Mouse (Mus musculus) stomach, embryonic 16.5 days (tissue): ENCODE data around the gene Macrod2. TPM values are rescaled to one million over a fixed set of nuclear protein-coding genes. Genes with fewer than 3 reads are reported as not detected.

Experiments
- ATAC-seq: fragments of 200-750 bp; cut with Nextera tagmentation; 2 replicates; pipeline ENCODE4 v1.8.0; 2017; ENCODE audit warnings: moderate number of reproducible peaks, moderate TSS enrichment; ENCODE audit not compliant: insufficient read depth, low FRiP score
- H3K27ac ChIP-seq: fragments of 300-500 bp; sonication (generic); 2 replicates; pipeline ENCODE4 v1.5.1; 2014; ENCODE audit warnings: low read length
- H3K27me3 ChIP-seq: fragments of 300-500 bp; sonication (generic); 2 replicates; pipeline ENCODE4 v1.6.1; 2014; ENCODE audit warnings: low read length, control low read depth, mixed read lengths; ENCODE audit not compliant: control insufficient read depth, insufficient read depth
- H3K36me3 ChIP-seq: fragments of 300-500 bp; sonication (generic); 2 replicates; pipeline ENCODE4 v1.6.1; 2014; ENCODE audit warnings: low read length; ENCODE audit not compliant: control insufficient read depth, insufficient read depth
- H3K4me1 ChIP-seq: fragments of 300-500 bp; sonication (generic); 2 replicates; pipeline ENCODE4 v1.6.1; 2014; ENCODE audit warnings: low read length, control low read depth, mixed read lengths; ENCODE audit not compliant: control insufficient read depth, insufficient read depth
- H3K4me2 ChIP-seq: fragments of 300-500 bp; sonication (generic); 2 replicates; pipeline ENCODE4 v1.6.1; 2014; ENCODE audit warnings: low read depth, low read length, mixed read lengths
- H3K4me3 ChIP-seq: fragments of 300-500 bp; sonication (generic); replicated peaks from 2 replicates; pipeline ENCODE4 v1.5.1; 2014; ENCODE audit warnings: mild to moderate bottlenecking, low read length
- H3K9ac ChIP-seq: fragments of 300-500 bp; sonication (generic); 2 replicates; pipeline ENCODE4 v1.6.1; 2014; ENCODE audit warnings: low read length
- H3K9me3 ChIP-seq: fragments of 300-500 bp; sonication (generic); replicated peaks from 2 replicates; pipeline ENCODE4 v1.6.1; 2016; ENCODE audit warnings: low read length, control low read depth; ENCODE audit not compliant: control insufficient read depth
- WGBS: fragments of 180-500 bp; shearing (Covaris S2); extraction: QIAGEN DNeasy Blood & Tissue Kit; methylation state at CpG from one replicate; pipeline ENCODE4 v1.1.7; 2014; 5-methylcytosine and 5-hydroxymethylcytosine counted together
- polyA plus RNA-seq: library from polyadenylated mRNA; unstranded; fragments of >200 nt; fragmentation: Nextera tagmentation; extraction: Ambion mirVana; gene quantifications from 2 replicates; pipeline ENCODE4 v1.2.1, GENCODE M21; 2015

Macrod2 gene
- 43.1 and 45.4 TPM in 2 replicates for polyA plus RNA-seq

DNA sequence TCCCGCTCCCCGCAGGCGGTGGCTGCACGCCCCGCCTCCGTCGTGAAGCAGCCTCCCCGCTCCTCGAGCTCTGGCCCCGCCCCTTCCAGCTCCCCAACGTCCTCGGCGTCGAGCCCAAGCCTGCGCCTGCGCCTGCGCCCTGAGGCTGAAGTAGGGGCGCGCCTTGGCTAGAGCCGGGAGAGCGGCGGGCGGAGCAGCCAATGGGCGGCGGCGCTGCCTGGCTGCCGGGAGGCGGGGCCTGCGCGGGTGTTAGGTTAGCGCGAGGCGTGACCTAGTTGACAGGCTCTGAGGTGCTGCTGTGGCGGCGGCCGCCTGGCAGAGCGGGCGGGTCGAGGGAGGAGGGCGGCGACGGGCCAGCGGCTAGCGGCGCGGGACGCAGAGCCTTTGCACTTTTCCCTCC lies at the start of gene Macrod2:
Macrod2 (plus strand) TSS at position 131 of the 400 bp plus-strand sequence.
- 0% methylated on average over 43 of the region's 47 CpGs for WGBS
- Histone ChIP-seq H3K27ac (peak within 1 kb of the TSS; percentile 46; the same call in 1 of the 2 replicates), H3K4me2 (peak within 1 kb of the TSS; percentile 79), H3K9ac (peak within 1 kb of the TSS; percentile 78), H3K27me3 (no peaks in the 10 kb centered on the region), H3K4me3 (peak within 1 kb of the TSS; percentile 84), H3K4me1 (no peaks in the 10 kb centered on the region; the same call in 1 of the 2 replicates), H3K9me3 (no peaks in the 10 kb centered on the region), H3K36me3 (no peaks in the 10 kb centered on the region)
- ATAC-seq = peak; percentile 99

DNA sequence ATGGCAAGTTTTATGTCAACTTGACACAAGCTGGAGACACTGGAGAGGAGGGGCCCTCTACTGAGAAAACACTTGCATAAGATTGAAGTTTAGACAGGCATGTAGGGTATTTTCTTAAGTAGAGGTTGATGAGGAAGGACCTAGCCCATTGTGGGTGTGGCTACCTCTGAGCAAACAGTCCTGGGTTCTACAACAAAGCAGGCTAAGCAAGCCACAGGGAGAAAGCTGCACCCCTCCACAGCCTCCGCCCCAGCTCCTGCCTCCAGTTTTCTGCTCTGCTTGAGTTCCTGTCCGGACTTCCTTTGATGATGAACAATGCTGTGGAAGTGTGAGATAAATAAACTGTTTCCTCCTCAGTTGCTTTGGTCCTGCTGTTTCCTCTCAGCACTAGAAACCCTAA lies 35.2 kb upstream of the Macrod2 start:
- peak; percentile 56; the same call in 1 of the 2 replicates for ATAC-seq
- no peaks in the 10 kb centered on the region for H3K36me3 ChIP-seq
- no peaks in the 10 kb centered on the region for H3K4me1 ChIP-seq
- WGBS = 41% methylated on average over 2 of the region's 2 CpGs
- H3K9me3 ChIP-seq = no peaks in the 10 kb centered on the region
- no peak overlapping the region for H3K4me3 ChIP-seq
- H3K27me3 ChIP-seq = no peaks in the 10 kb centered on the region
- no peak overlapping the region for H3K27ac ChIP-seq
- no peak overlapping the region for H3K9ac ChIP-seq
- no peak overlapping the region for H3K4me2 ChIP-seq

DNA sequence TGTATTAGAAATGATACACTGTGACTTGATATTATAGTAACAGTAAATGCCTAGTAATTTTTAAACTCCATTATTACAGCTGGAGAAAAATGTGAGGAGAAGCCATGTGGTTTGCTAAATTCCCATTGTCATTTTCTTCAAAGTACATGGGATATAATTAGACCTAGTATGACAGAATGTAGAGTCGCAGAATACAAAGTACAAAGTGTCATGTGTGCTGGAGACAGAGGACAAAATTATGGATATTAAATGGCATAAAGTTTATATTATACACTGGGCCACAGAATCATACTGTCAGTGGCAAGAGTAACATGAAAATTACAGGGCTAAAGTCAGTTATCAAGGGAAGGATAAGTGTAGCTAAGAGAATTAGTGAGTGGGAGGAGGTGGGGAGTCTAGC lies 30.3 kb upstream of the Macrod2 start:
- no peak overlapping the region for H3K4me2 ChIP-seq
- H3K36me3 ChIP-seq = no peaks in the 10 kb centered on the region
- H3K4me3 ChIP-seq = no peak overlapping the region
- no peak for ATAC-seq
- H3K4me1 ChIP-seq = no peaks in the 10 kb centered on the region
- H3K27me3 ChIP-seq = no peaks in the 10 kb centered on the region
- H3K27ac ChIP-seq = no peak overlapping the region
- no peak overlapping the region for H3K9ac ChIP-seq
- H3K9me3 ChIP-seq = no peaks in the 10 kb centered on the region
- 73% methylated on average over 1 of the region's 1 CpGs for WGBS

GRCm38 (mm10) chr2:140389525-140389924 lies 5.6 kb upstream of the Macrod2 start, which contains the start of gene Sel1l2:
TSS of gene Sel1l2 (minus strand) at chr2:140389706.
- Histone ChIP-seq H3K9me3 (no peaks in the 10 kb centered on the region), H3K9ac (no peak within 1 kb of the TSS), H3K4me3 (no peak within 1 kb of the TSS), H3K27me3 (no peaks in the 10 kb centered on the region), H3K4me2 (no peak within 1 kb of the TSS), H3K27ac (no peak within 1 kb of the TSS), H3K36me3 (no peaks in the 10 kb centered on the region), H3K4me1 (no peaks in the 10 kb centered on the region)
- 40% methylated on average over 4 of the region's 4 CpGs for WGBS
- no peak for ATAC-seq

DNA sequence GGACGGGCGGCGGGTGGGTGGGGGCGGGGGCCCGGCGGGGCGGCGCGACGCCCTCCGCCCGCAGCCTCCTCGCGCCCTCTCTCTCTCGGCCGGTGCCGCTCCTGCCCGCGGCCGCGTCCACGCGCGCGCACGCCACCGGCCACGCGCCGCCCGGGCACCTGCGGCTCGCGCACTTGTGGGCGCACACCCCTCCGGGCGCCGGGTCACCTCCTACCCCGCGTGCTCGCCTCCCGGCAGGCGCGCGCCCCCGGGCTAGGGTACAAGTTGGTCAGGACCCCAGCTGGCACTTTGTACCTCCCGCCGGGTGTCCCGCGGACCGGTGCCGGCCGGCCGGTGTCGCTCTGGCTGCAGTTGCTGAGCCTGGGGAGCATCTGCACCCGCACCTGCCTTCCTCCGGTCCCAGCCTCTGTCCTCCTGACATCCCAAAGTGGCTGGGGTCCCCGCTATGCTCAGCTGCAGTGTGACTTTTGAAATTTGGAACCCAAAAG lies 679 bp downstream of the Macrod2 start:
- H3K36me3 ChIP-seq = no peaks in the 10 kb centered on the region

GRCm38 (mm10) chr2:140425844-140426243 lies 30.7 kb downstream of the Macrod2 start:
- no peaks in the 10 kb centered on the region for H3K4me1 ChIP-seq
- no peak overlapping the region for H3K9ac ChIP-seq
- no peak for ATAC-seq
- H3K27ac ChIP-seq = no peak overlapping the region
- no peaks in the 10 kb centered on the region for H3K36me3 ChIP-seq
- no peaks in the 10 kb centered on the region for H3K27me3 ChIP-seq
- no peak overlapping the region for H3K4me2 ChIP-seq
- no peaks in the 10 kb centered on the region for H3K9me3 ChIP-seq
- H3K4me3 ChIP-seq = no peak overlapping the region

More for the DNA sequence above, 679 bp downstream of the Macrod2 start:
- H3K4me1 ChIP-seq = no peaks in the 10 kb centered on the region; the same call in 1 of the 2 replicates
- H3K27ac ChIP-seq = peak overlapping the region; percentile 46; the same call in 1 of the 2 replicates
- H3K27me3 ChIP-seq = no peaks in the 10 kb centered on the region
- H3K9me3 ChIP-seq = no peaks in the 10 kb centered on the region
- H3K4me3 ChIP-seq = peak overlapping the region; percentile 84
- under 1% methylated on average over 39 of the region's 58 CpGs for WGBS
- H3K4me2 ChIP-seq = peak overlapping the region; percentile 79
- ATAC-seq = peak; percentile 64
- H3K9ac ChIP-seq = peak overlapping the region; percentile 78

DNA sequence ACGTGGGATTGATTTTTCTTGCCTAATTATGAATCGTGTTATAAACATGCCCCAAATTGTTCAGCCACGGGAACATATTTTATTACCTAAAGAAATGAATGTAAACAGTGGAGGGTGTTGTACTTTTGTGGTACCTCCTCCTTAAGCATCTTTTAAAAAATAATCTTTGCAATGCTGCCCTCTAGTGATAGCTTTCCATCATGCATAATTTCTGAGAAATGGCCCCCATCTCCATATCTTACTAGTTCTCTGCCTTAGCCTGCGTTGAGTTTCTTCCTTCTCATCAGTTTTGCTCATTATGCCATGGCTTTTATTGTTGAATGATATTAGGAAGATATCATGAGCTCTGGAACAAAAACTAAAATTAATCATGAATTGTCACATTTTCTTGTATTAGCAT lies 32.2 kb downstream of the Macrod2 start:
- WGBS = 12% methylated on average over 4 of the region's 4 CpGs

GRCm38 (mm10) chr2:140439081-140439480 lies 44.0 kb downstream of the Macrod2 start:
- Histone ChIP-seq H3K9me3 (no peaks in the 10 kb centered on the region), H3K9ac (no peak overlapping the region), H3K4me2 (no peak overlapping the region), H3K27me3 (no peaks in the 10 kb centered on the region), H3K36me3 (no peaks in the 10 kb centered on the region), H3K4me3 (no peak overlapping the region), H3K27ac (no peak overlapping the region), H3K4me1 (no peaks in the 10 kb centered on the region)
- WGBS = 69% methylated on average over 4 of the region's 4 CpGs
- no peak for ATAC-seq

More for the DNA sequence above, 32.2 kb downstream of the Macrod2 start:
- no peaks in the 10 kb centered on the region for H3K36me3 ChIP-seq
- no peaks in the 10 kb centered on the region for H3K27me3 ChIP-seq
- no peak for ATAC-seq
- no peaks in the 10 kb centered on the region for H3K4me1 ChIP-seq
- no peak overlapping the region for H3K9ac ChIP-seq
- no peak overlapping the region for H3K4me2 ChIP-seq
- H3K4me3 ChIP-seq = no peak overlapping the region
- no peaks in the 10 kb centered on the region for H3K9me3 ChIP-seq
- no peak overlapping the region for H3K27ac ChIP-seq

DNA sequence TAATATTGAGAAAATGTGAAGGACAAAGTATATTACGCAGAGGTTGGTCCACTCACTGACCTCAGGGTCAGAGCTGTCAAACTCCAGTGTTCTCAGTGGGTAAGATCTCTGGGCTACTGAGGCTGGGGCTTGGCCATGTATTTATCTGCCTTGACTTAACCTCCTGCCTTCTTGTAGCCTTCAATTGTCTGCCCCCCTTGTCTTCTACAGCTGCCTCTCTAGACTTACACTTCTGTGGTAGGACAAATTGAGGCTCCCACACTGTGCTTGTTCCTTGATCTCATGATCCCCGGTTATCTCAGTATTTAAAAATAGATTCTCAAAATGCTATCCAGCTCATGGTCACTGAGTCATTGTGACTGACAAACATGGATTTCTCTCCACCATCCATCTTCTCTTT lies 53.5 kb downstream of the Macrod2 start:
- no peaks in the 10 kb centered on the region for H3K9me3 ChIP-seq
- no peaks in the 10 kb centered on the region for H3K4me1 ChIP-seq
- ATAC-seq = no peak
- H3K4me3 ChIP-seq = no peak overlapping the region
- no peaks in the 10 kb centered on the region for H3K36me3 ChIP-seq
- H3K4me2 ChIP-seq = no peak overlapping the region
- 80% methylated on average over 2 of the region's 2 CpGs for WGBS
- no peak overlapping the region for H3K27ac ChIP-seq
- H3K27me3 ChIP-seq = no peaks in the 10 kb centered on the region
- no peak overlapping the region for H3K9ac ChIP-seq
